Mouse (Mus musculus) cerebellum, adult 2 months (tissue): ENCODE data around the gene Als2cl. TPM values are rescaled to one million over a fixed set of nuclear protein-coding genes. Genes with fewer than 3 reads are reported as not detected.

Experiments used
- DNase-seq, 2 experiments: peaks; one replicate each; pipeline ENCODE4 v3.0.0; 2021
- H3K27ac ChIP-seq: fragments of 200-500 bp; 2 replicates; pipeline ENCODE4 v1.5.1; 2012; ENCODE audit warnings: low read length, control low read depth, inconsistent platforms; ENCODE audit not compliant: insufficient read depth
- H3K27me3 ChIP-seq: fragments of 200-500 bp; 2 replicates; pipeline ENCODE4 v1.6.1; 2012; ENCODE audit warnings: inconsistent platforms, mild to moderate bottlenecking, low read length, moderate library complexity; ENCODE audit not compliant: control insufficient read depth, insufficient read depth
- H3K4me1 ChIP-seq: fragments of 200-500 bp; 2 replicates; pipeline ENCODE4 v1.6.1; 2011; ENCODE audit warnings: low read length; ENCODE audit not compliant: control insufficient read depth, insufficient read depth
- H3K4me3 ChIP-seq: fragments of 200-500 bp; replicated peaks from 2 replicates; pipeline ENCODE3; 2011; ENCODE audit warnings: mild to moderate bottlenecking, low read depth, low read length, control low read depth; ENCODE audit not compliant: insufficient read depth
- CTCF ChIP-seq: fragments of 200-500 bp; IDR thresholded peaks from 2 replicates; pipeline ENCODE4 v1.5.1; 2011; ENCODE audit warnings: low read depth, mild to moderate bottlenecking, control low read depth, low read length, moderate library complexity, borderline replicate concordance; ENCODE audit not compliant: insufficient read depth
- POLR2A ChIP-seq: fragments of 200-500 bp; IDR thresholded peaks from 2 replicates; pipeline ENCODE4 v1.6.1; 2011; ENCODE audit warnings: low read length, control low read depth, borderline replicate concordance; ENCODE audit not compliant: insufficient read depth
- WGBS: fragments of 180-500 bp; shearing (Covaris S2); methylation state at CpG from one replicate; pipeline ENCODE4 v1.1.7; 2018; 5-methylcytosine and 5-hydroxymethylcytosine counted together
- polyA plus RNA-seq: library from polyadenylated mRNA; depleted of rRNA; stranded (reverse); fragments of >200 nt; gene quantifications from 2 replicates; pipeline ENCODE4 v1.2.3, GENCODE M21; 2012

The Als2cl gene
- polyA plus RNA-seq, 1 experiment, result 15.8 TPM

GRCm38 (mm10) chr9:110887388-110888303 lies 8.0 kb downstream of the Als2cl start:
- Histone ChIP-seq H3K4me3 (no peak overlapping the region), H3K27me3 (no peaks in the 10 kb centered on the region), H3K27ac (no peak overlapping the region), H3K4me1 (no peaks in the 10 kb centered on the region)
- no peak for TF ChIP-seq POLR2A
- DNase-seq, result no peak
- 60% methylated on average over 9 of the region's 9 CpGs for WGBS

- H3K4me1 ChIP-seq, result no peaks in the 10 kb centered on the region
- TF ChIP-seq CTCF (no peak), POLR2A (no peak)
- no peak overlapping the region for H3K4me3 ChIP-seq
- 71% methylated on average over 14 of the region's 14 CpGs for WGBS
- no peak overlapping the region for H3K27ac ChIP-seq
- no peak for DNase-seq
- H3K27me3 ChIP-seq, result no peaks in the 10 kb centered on the region
These were observed 9.3 kb downstream of the Als2cl start for GRCm38 (mm10) chr9:110888935-110889334.

- 20% methylated on average over 21 of the region's 21 CpGs for WGBS
- DNase-seq, result no peak
- no peak for TF ChIP-seq CTCF
- TF ChIP-seq POLR2A, result no peak
- Histone ChIP-seq H3K4me1 (no peaks in the 10 kb centered on the region), H3K27ac (no peak overlapping the region), H3K27me3 (no peaks in the 10 kb centered on the region), H3K4me3 (no peak overlapping the region)
These were observed 10.5 kb downstream of the Als2cl start for GRCm38 (mm10) chr9:110890026-110890783.

- Histone ChIP-seq H3K27me3 (no peaks in the 10 kb centered on the region), H3K4me3 (no peak overlapping the region), H3K27ac (no peak overlapping the region), H3K4me1 (no peaks in the 10 kb centered on the region)
- no peak for TF ChIP-seq POLR2A
- TF ChIP-seq CTCF, result no peak
- no peak for DNase-seq
- 84% methylated on average over 12 of the region's 12 CpGs for WGBS
These were observed 11.6 kb downstream of the Als2cl start for GRCm38 (mm10) chr9:110891077-110891828.

GRCm38 (mm10) chr9:110892552-110892951 lies 12.9 kb downstream of the Als2cl start:
- Histone ChIP-seq H3K4me3 (no peak overlapping the region), H3K4me1 (no peaks in the 10 kb centered on the region), H3K27me3 (no peaks in the 10 kb centered on the region), H3K27ac (no peak overlapping the region)
- no peak for TF ChIP-seq CTCF
- TF ChIP-seq POLR2A, result no peak
- DNase-seq, result no peak
- 47% methylated on average over 3 of the region's 3 CpGs for WGBS

GRCm38 (mm10) chr9:110893429-110893828 lies 13.8 kb downstream of the Als2cl start:
- TF ChIP-seq POLR2A (no peak), CTCF (no peak)
- DNase-seq, result no peak
- WGBS, result 83% methylated on average over 10 of the region's 10 CpGs
- no peak overlapping the region for H3K27ac ChIP-seq
- H3K4me1 ChIP-seq, result no peaks in the 10 kb centered on the region
- H3K4me3 ChIP-seq, result no peak overlapping the region
- no peaks in the 10 kb centered on the region for H3K27me3 ChIP-seq

- H3K27ac ChIP-seq, result no peak overlapping the region
- DNase-seq, result no peak
- TF ChIP-seq CTCF (no peak), POLR2A (no peak)
- no peaks in the 10 kb centered on the region for H3K27me3 ChIP-seq
- WGBS, result 59% methylated on average over 5 of the region's 5 CpGs
- no peaks in the 10 kb centered on the region for H3K4me1 ChIP-seq
- no peak overlapping the region for H3K4me3 ChIP-seq
These were observed 15.8 kb downstream of the Als2cl start for GRCm38 (mm10) chr9:110895507-110895906.

GRCm38 (mm10) chr9:110895994-110896393 lies 16.3 kb downstream of the Als2cl start:
- no peak overlapping the region for H3K4me3 ChIP-seq
- DNase-seq, result no peak
- no peak overlapping the region for H3K27ac ChIP-seq
- H3K27me3 ChIP-seq, result no peaks in the 10 kb centered on the region
- WGBS, result 19% methylated on average over 7 of the region's 7 CpGs
- TF ChIP-seq POLR2A (no peak), CTCF (no peak)
- H3K4me1 ChIP-seq, result no peaks in the 10 kb centered on the region; the same call in 1 of the 2 replicates
